Mouse (Mus musculus) E14TG2a.4 (cell line): ENCODE measurements around the gene Snx32.
A peak's percentile ranks its signal among the peaks of the same experiment; 100 is the strongest.

Source experiments
- H3K27me3 ChIP-seq: 2 replicates; pipeline ENCODE4 v1.6.1; 2014; ENCODE audit warnings: low read length, control low read depth; ENCODE audit not compliant: insufficient read depth
- H3K36me3 ChIP-seq: 2 replicates; pipeline ENCODE4 v1.6.1; 2014; ENCODE audit warnings: low read length, control low read depth; ENCODE audit not compliant: insufficient read depth
- H3K4me1 ChIP-seq: replicated peaks from 2 replicates; pipeline ENCODE4 v1.6.1; 2014; ENCODE audit warnings: low read depth, low read length, control low read depth
- H3K4me3 ChIP-seq: replicated peaks from 2 replicates; pipeline ENCODE4 v1.5.1; 2014; ENCODE audit warnings: mild to moderate bottlenecking, low read length
- H3K9me3 ChIP-seq: 2 replicates; pipeline ENCODE4 v1.6.1; 2014; ENCODE audit warnings: low read length, control low read depth
- CTCF ChIP-seq: conservative IDR thresholded peaks from 2 replicates; pipeline ENCODE4 v1.5.1; 2014; ENCODE audit warnings: low read length
- NANOG ChIP-seq: IDR thresholded peaks from 2 replicates; pipeline ENCODE4 v1.6.1; 2014; ENCODE audit warnings: borderline replicate concordance, low read length, mixed read lengths
- POU5F1 ChIP-seq: IDR thresholded peaks from 2 replicates; pipeline ENCODE4 v1.6.1; 2014; ENCODE audit warnings: low read length, borderline replicate concordance

The Snx32 gene

GRCm38 (mm10) chr19:5487768-5488550 lies 22.4 kb downstream of the Snx32 start, which contains the start of gene Mus81:
TSS of gene Mus81 (minus strand) at chr19:5488402.
- peak within 1 kb of the TSS; percentile 97 for H3K4me3 ChIP-seq
- peaks cover 52% of the 10 kb centered on the region for H3K36me3 ChIP-seq
- TF ChIP-seq CTCF (peak; percentile 70), POU5F1 (no peak)
- H3K9me3 ChIP-seq, result no peaks in the 10 kb centered on the region
- no peaks in the 10 kb centered on the region for H3K27me3 ChIP-seq
- peaks cover 70% of the 10 kb centered on the region for H3K4me1 ChIP-seq

- Histone ChIP-seq H3K9me3 (no peaks in the 10 kb centered on the region), H3K4me1 (peaks cover 64% of the 10 kb centered on the region), H3K4me3 (no peak overlapping the region), H3K36me3 (peaks cover 50% of the 10 kb centered on the region), H3K27me3 (no peaks in the 10 kb centered on the region)
- TF ChIP-seq POU5F1 (no peak), NANOG (no peak), CTCF (no peak)
Observed at GRCm38 (mm10) chr19:5486771-5487170, 23.6 kb downstream of the Snx32 start.

GRCm38 (mm10) chr19:5486286-5486685 lies 24.1 kb downstream of the Snx32 start:
- peaks cover 62% of the 10 kb centered on the region for H3K4me1 ChIP-seq
- H3K4me3 ChIP-seq, result no peak overlapping the region
- H3K9me3 ChIP-seq, result no peaks in the 10 kb centered on the region
- H3K36me3 ChIP-seq, result peaks cover 51% of the 10 kb centered on the region
- no peaks in the 10 kb centered on the region for H3K27me3 ChIP-seq
- no peak for TF ChIP-seq CTCF
- no peak for TF ChIP-seq NANOG
- TF ChIP-seq POU5F1, result no peak

GRCm38 (mm10) chr19:5485821-5486220 lies 24.5 kb downstream of the Snx32 start:
- Histone ChIP-seq H3K4me3 (no peak overlapping the region), H3K36me3 (peaks cover 55% of the 10 kb centered on the region), H3K27me3 (no peaks in the 10 kb centered on the region), H3K4me1 (peaks cover 62% of the 10 kb centered on the region), H3K9me3 (no peaks in the 10 kb centered on the region)
- TF ChIP-seq NANOG, result no peak
- no peak for TF ChIP-seq CTCF
- no peak for TF ChIP-seq POU5F1

GRCm38 (mm10) chr19:5485371-5485770 lies 25.0 kb downstream of the Snx32 start:
- Histone ChIP-seq H3K4me3 (no peak overlapping the region), H3K27me3 (no peaks in the 10 kb centered on the region), H3K36me3 (peaks cover 56% of the 10 kb centered on the region), H3K9me3 (no peaks in the 10 kb centered on the region), H3K4me1 (peaks cover 62% of the 10 kb centered on the region)
- TF ChIP-seq NANOG (no peak), CTCF (no peak), POU5F1 (no peak)

GRCm38 (mm10) chr19:5484496-5484895 lies 25.8 kb downstream of the Snx32 start:
- TF ChIP-seq CTCF (no peak), NANOG (no peak), POU5F1 (no peak)
- no peaks in the 10 kb centered on the region for H3K9me3 ChIP-seq
- no peaks in the 10 kb centered on the region for H3K27me3 ChIP-seq
- H3K4me3 ChIP-seq, result no peak overlapping the region
- H3K4me1 ChIP-seq, result peaks cover 57% of the 10 kb centered on the region
- H3K36me3 ChIP-seq, result peaks cover 63% of the 10 kb centered on the region

- Histone ChIP-seq H3K27me3 (no peaks in the 10 kb centered on the region), H3K36me3 (peaks cover 63% of the 10 kb centered on the region), H3K4me3 (no peak overlapping the region), H3K9me3 (no peaks in the 10 kb centered on the region), H3K4me1 (peaks cover 52% of the 10 kb centered on the region)
- TF ChIP-seq POU5F1 (no peak), NANOG (no peak), CTCF (no peak)
Observed at GRCm38 (mm10) chr19:5483386-5484359, 26.7 kb downstream of the Snx32 start.

GRCm38 (mm10) chr19:5481398-5481797 lies 28.9 kb downstream of the Snx32 start:
- no peak overlapping the region for H3K4me3 ChIP-seq
- TF ChIP-seq POU5F1, result no peak
- TF ChIP-seq NANOG, result no peak
- no peak for TF ChIP-seq CTCF
- H3K9me3 ChIP-seq, result no peaks in the 10 kb centered on the region
- H3K36me3 ChIP-seq, result peaks cover 63% of the 10 kb centered on the region
- H3K27me3 ChIP-seq, result 0 out of 2 replicates have a peak, but pooled peaks cover 2% of the 10 kb centered on the region
- H3K4me1 ChIP-seq, result peaks cover 43% of the 10 kb centered on the region

GRCm38 (mm10) chr19:5480016-5480415 lies 30.3 kb downstream of the Snx32 start:
- no peaks in the 10 kb centered on the region for H3K9me3 ChIP-seq
- H3K4me1 ChIP-seq, result peaks cover 46% of the 10 kb centered on the region
- H3K27me3 ChIP-seq, result peaks cover 14% of the 10 kb centered on the region
- H3K36me3 ChIP-seq, result peaks cover 49% of the 10 kb centered on the region
- no peak for TF ChIP-seq CTCF
- no peak for TF ChIP-seq POU5F1
- TF ChIP-seq NANOG, result no peak
- H3K4me3 ChIP-seq, result no peak overlapping the region
